Mouse (Mus musculus) bone marrow, adult 2 months (tissue): Measurements from ENCODE around the gene Synrg.

Experiments
- CTCF ChIP-seq: fragments of 200-500 bp; IDR thresholded peaks from 2 replicates; pipeline ENCODE4 v1.5.1; 2011; ENCODE audit warnings: low read length, control low read depth; ENCODE audit not compliant: control insufficient read depth, insufficient read depth
- POLR2A ChIP-seq: fragments of 200-500 bp; IDR thresholded peaks from 2 replicates; pipeline ENCODE4 v1.6.1; 2011; ENCODE audit warnings: low read depth, mild to moderate bottlenecking, control low read depth, low read length, borderline replicate concordance; ENCODE audit not compliant: control insufficient read depth

GRCm38 (mm10) chr11:83968205-83968575, 4.0 kb downstream of the Synrg start:
- TF ChIP-seq CTCF (no peak), POLR2A (no peak)
